Mouse (Mus musculus) hindbrain, embryonic 16.5 days (tissue): ENCODE measurements around the gene Hip1. TPM values are rescaled to one million over a fixed set of nuclear protein-coding genes. Genes with fewer than 3 reads are reported as not detected.

Experiments used
- ATAC-seq: fragments of 200-750 bp; cut with Nextera tagmentation; 2 replicates; pipeline ENCODE4 v1.8.0; 2017; ENCODE audit warnings: moderate TSS enrichment, moderate library complexity
- H3K27ac ChIP-seq: fragments of 300-500 bp; sonication (generic); 2 replicates; pipeline ENCODE4 v1.5.1; 2014; ENCODE audit warnings: low read depth, mild to moderate bottlenecking, control low read depth, low read length, moderate library complexity
- H3K27me3 ChIP-seq: fragments of 300-500 bp; sonication (generic); replicated peaks from 2 replicates; pipeline ENCODE4 v1.6.1; 2014; ENCODE audit warnings: low read length; ENCODE audit not compliant: control insufficient read depth, insufficient read depth
- H3K36me3 ChIP-seq: fragments of 300-500 bp; sonication (generic); 2 replicates; pipeline ENCODE4 v1.6.1; 2014; ENCODE audit warnings: mild to moderate bottlenecking, low read length, moderate library complexity, mixed read lengths; ENCODE audit not compliant: control insufficient read depth, insufficient read depth
- H3K4me1 ChIP-seq: fragments of 300-500 bp; sonication (generic); 2 replicates; pipeline ENCODE4 v1.6.1; 2014; ENCODE audit warnings: low read depth, low read length; ENCODE audit not compliant: control insufficient read depth, insufficient read depth
- H3K4me2 ChIP-seq: fragments of 300-500 bp; sonication (generic); 2 replicates; pipeline ENCODE4 v1.6.1; 2014; ENCODE audit warnings: mild to moderate bottlenecking, low read length, control low read depth, moderate library complexity
- H3K4me3 ChIP-seq: fragments of 300-500 bp; sonication (generic); 2 replicates; pipeline ENCODE4 v1.5.1; 2014; ENCODE audit warnings: mild to moderate bottlenecking, low read length, control low read depth, moderate library complexity
- H3K9ac ChIP-seq: fragments of 300-500 bp; sonication (generic); 2 replicates; pipeline ENCODE4 v1.6.1; 2014; ENCODE audit warnings: low read depth, mild to moderate bottlenecking, control low read depth, low read length, moderate library complexity
- H3K9me3 ChIP-seq: fragments of 300-500 bp; sonication (generic); 2 replicates; pipeline ENCODE4 v1.6.1; 2014; ENCODE audit warnings: mild to moderate bottlenecking, low read length, moderate library complexity; ENCODE audit not compliant: control insufficient read depth
- WGBS: fragments of 180-500 bp; shearing (Covaris S2); extraction: QIAGEN DNeasy Blood & Tissue Kit; methylation state at CpG from one replicate; pipeline ENCODE4 v1.1.7; 2014; 5-methylcytosine and 5-hydroxymethylcytosine counted together
- polyA plus RNA-seq: library from polyadenylated mRNA; unstranded; fragments of >200 nt; fragmentation: Nextera tagmentation; extraction: Ambion mirVana; gene quantifications from 2 replicates; pipeline ENCODE4 v1.2.1, GENCODE M21; 2015

The Hip1 gene
- polyA plus RNA-seq, 1 experiment from 2014 or later: 35.3 TPM

GRCm38 (mm10) chr5:135404623-135405022, 140.3 kb downstream of the Hip1 start:
- 33% methylated on average over 19 of the region's 20 CpGs for WGBS
- H3K9me3 ChIP-seq: no peaks in the 10 kb centered on the region
- H3K4me1 ChIP-seq: no peaks in the 10 kb centered on the region
- H3K4me3 ChIP-seq: 0 out of 2 replicates have a peak overlapping the region, but pooled peaks have one; percentile 6
- H3K36me3 ChIP-seq: no peaks in the 10 kb centered on the region; the same call in 1 of the 2 replicates
- no peak overlapping the region for H3K27ac ChIP-seq
- 0 out of 2 replicates have a peak overlapping the region, but pooled peaks have one; percentile 17 for H3K9ac ChIP-seq
- peak; percentile 89 for ATAC-seq
- peak overlapping the region; percentile 49 for H3K4me2 ChIP-seq
- H3K27me3 ChIP-seq: no peaks in the 10 kb centered on the region

GRCm38 (mm10) chr5:135400244-135400643, 144.7 kb downstream of the Hip1 start:
- ATAC-seq: 0 out of 2 replicates have a peak, but pooled peaks have one; percentile 66
- WGBS: 3% methylated on average over 2 of the region's 2 CpGs
- H3K9ac ChIP-seq: no peak overlapping the region
- no peaks in the 10 kb centered on the region for H3K36me3 ChIP-seq
- H3K27me3 ChIP-seq: 0 out of 2 replicates have a peak, but pooled peaks cover 2% of the 10 kb centered on the region
- no peaks in the 10 kb centered on the region for H3K4me1 ChIP-seq
- no peak overlapping the region for H3K4me3 ChIP-seq
- no peak overlapping the region for H3K4me2 ChIP-seq
- no peak overlapping the region for H3K27ac ChIP-seq
- no peaks in the 10 kb centered on the region for H3K9me3 ChIP-seq

GRCm38 (mm10) chr5:135399382-135399781, 145.5 kb downstream of the Hip1 start:
- Histone ChIP-seq H3K27me3 (0 out of 2 replicates have a peak, but pooled peaks cover 2% of the 10 kb centered on the region), H3K36me3 (no peaks in the 10 kb centered on the region), H3K4me2 (no peak overlapping the region), H3K4me1 (peaks cover 3% of the 10 kb centered on the region), H3K4me3 (no peak overlapping the region), H3K27ac (no peak overlapping the region), H3K9me3 (no peaks in the 10 kb centered on the region), H3K9ac (no peak overlapping the region)
- ATAC-seq: no peak
- 71% methylated on average over 6 of the region's 6 CpGs for WGBS

GRCm38 (mm10) chr5:135395826-135396225, 149.1 kb downstream of the Hip1 start:
- 0 out of 2 replicates have a peak, but pooled peaks cover 2% of the 10 kb centered on the region for H3K27me3 ChIP-seq
- no peak overlapping the region for H3K9ac ChIP-seq
- no peak overlapping the region for H3K27ac ChIP-seq
- 57% methylated on average over 5 of the region's 5 CpGs for WGBS
- H3K4me3 ChIP-seq: no peak overlapping the region
- peaks cover 17% of the 10 kb centered on the region for H3K4me1 ChIP-seq
- no peaks in the 10 kb centered on the region for H3K9me3 ChIP-seq
- H3K36me3 ChIP-seq: peaks cover 10% of the 10 kb centered on the region
- no peak for ATAC-seq
- no peak overlapping the region for H3K4me2 ChIP-seq

- Histone ChIP-seq H3K27me3 (0 out of 2 replicates have a peak, but pooled peaks cover 1% of the 10 kb centered on the region), H3K27ac (peak within 1 kb of the TSS; percentile 84), H3K4me3 (peak within 1 kb of the TSS; percentile 99), H3K36me3 (peaks cover 18% of the 10 kb centered on the region), H3K9me3 (no peaks in the 10 kb centered on the region), H3K4me2 (peak within 1 kb of the TSS; percentile 89), H3K4me1 (peaks cover 17% of the 10 kb centered on the region), H3K9ac (peak within 1 kb of the TSS; percentile 98)
- WGBS: under 1% methylated on average over 43 of the region's 110 CpGs
- peak; percentile 94 for ATAC-seq
Measured at GRCm38 (mm10) chr5:135394004-135394823, 150.7 kb downstream of the Hip1 start, which contains the start of gene Pom121. Pom121 (minus strand) TSS chr5:135394546.

- Histone ChIP-seq H3K4me2 (no peak overlapping the region), H3K4me3 (no peak overlapping the region), H3K4me1 (no peaks in the 10 kb centered on the region), H3K9me3 (no peaks in the 10 kb centered on the region), H3K27ac (no peak overlapping the region), H3K36me3 (peaks cover 72% of the 10 kb centered on the region), H3K9ac (no peak overlapping the region), H3K27me3 (no peaks in the 10 kb centered on the region)
- no peak for ATAC-seq
- 85% methylated on average over 10 of the region's 10 CpGs for WGBS
Measured at GRCm38 (mm10) chr5:135383771-135384170, 161.1 kb downstream of the Hip1 start.

GRCm38 (mm10) chr5:135382746-135383145, 162.2 kb downstream of the Hip1 start:
- peaks cover 78% of the 10 kb centered on the region for H3K36me3 ChIP-seq
- no peak overlapping the region for H3K27ac ChIP-seq
- 92% methylated on average over 7 of the region's 7 CpGs for WGBS
- no peak overlapping the region for H3K9ac ChIP-seq
- no peak for ATAC-seq
- H3K4me1 ChIP-seq: no peaks in the 10 kb centered on the region
- no peak overlapping the region for H3K4me3 ChIP-seq
- no peaks in the 10 kb centered on the region for H3K9me3 ChIP-seq
- no peaks in the 10 kb centered on the region for H3K27me3 ChIP-seq
- no peak overlapping the region for H3K4me2 ChIP-seq

- Histone ChIP-seq H3K9ac (no peak overlapping the region), H3K4me1 (no peaks in the 10 kb centered on the region), H3K36me3 (peaks cover 74% of the 10 kb centered on the region), H3K27ac (no peak overlapping the region), H3K27me3 (no peaks in the 10 kb centered on the region), H3K4me2 (no peak overlapping the region), H3K9me3 (no peaks in the 10 kb centered on the region), H3K4me3 (no peak overlapping the region)
- 92% methylated on average over 10 of the region's 10 CpGs for WGBS
- no peak for ATAC-seq
Measured at GRCm38 (mm10) chr5:135381356-135381925, 163.5 kb downstream of the Hip1 start.

- 93% methylated on average over 4 of the region's 4 CpGs for WGBS
- Histone ChIP-seq H3K4me2 (no peak overlapping the region), H3K9me3 (no peaks in the 10 kb centered on the region), H3K9ac (no peak overlapping the region), H3K4me3 (no peak overlapping the region), H3K4me1 (no peaks in the 10 kb centered on the region), H3K36me3 (peaks cover 80% of the 10 kb centered on the region), H3K27ac (no peak overlapping the region), H3K27me3 (no peaks in the 10 kb centered on the region)
- ATAC-seq: no peak
Measured at GRCm38 (mm10) chr5:135380681-135381080, 164.2 kb downstream of the Hip1 start.
